Mouse (Mus musculus) megakaryocyte, embryonic 14.5 days (primary cell): ENCODE results near the gene Spag5.

Source experiments
- FLI1 ChIP-seq: IDR thresholded peaks from 2 replicates; pipeline ENCODE4 v1.6.1; 2012; ENCODE audit warnings: low read length, inconsistent platforms, mixed read lengths
- GATA1 ChIP-seq: IDR thresholded peaks from 3 replicates; pipeline ENCODE4 v1.6.1; 2012; ENCODE audit warnings: mixed read lengths, low read length, inconsistent platforms, borderline replicate concordance

DNA sequence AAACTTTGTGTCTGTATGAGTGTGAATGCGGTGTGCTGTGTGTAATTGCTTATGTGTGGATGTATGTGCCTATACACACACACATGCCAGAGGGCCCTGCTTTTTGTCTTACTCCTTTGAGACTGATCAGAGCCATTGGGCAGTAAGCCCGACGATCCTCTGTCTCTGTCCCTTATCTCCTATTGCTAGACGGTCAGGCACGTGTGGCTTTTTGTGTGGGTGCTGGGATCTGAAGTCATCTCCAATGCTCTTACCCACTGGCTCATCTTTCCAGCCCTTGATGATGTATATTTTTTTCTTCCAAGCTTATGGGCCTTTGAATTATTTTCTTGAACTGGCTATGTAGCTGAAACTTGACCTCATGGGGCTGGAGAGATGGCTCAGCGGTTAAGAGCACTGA lies 53.6 kb downstream of the Spag5 start:
- TF ChIP-seq GATA1, result no peak
- TF ChIP-seq FLI1, result no peak
